Mouse (Mus musculus) kidney, embryonic 14.5 days (tissue): ENCODE measurements around the gene Gja3. TPM values are rescaled to one million over a fixed set of nuclear protein-coding genes. Genes with fewer than 3 reads are reported as not detected.
"Not testable (repeated sequence)": the region's sequence is repeated elsewhere in the genome, so short reads cannot be mapped to it uniquely, and the experiment has no call there.

Experiments used
- ATAC-seq: fragments of 200-750 bp; cut with Nextera tagmentation; 2 replicates; pipeline ENCODE4 v1.8.0; 2017; ENCODE audit warnings: moderate number of reproducible peaks, mild to moderate bottlenecking, moderate TSS enrichment, moderate library complexity; ENCODE audit not compliant: low FRiP score, low TSS enrichment
- H3K27ac ChIP-seq: fragments of 300-500 bp; sonication (generic); 2 replicates; pipeline ENCODE4 v1.5.1; 2014; ENCODE audit warnings: low read depth, mild to moderate bottlenecking, low read length, moderate library complexity, mixed read lengths
- H3K27me3 ChIP-seq: fragments of 300-500 bp; sonication (generic); 2 replicates; pipeline ENCODE4 v1.6.1; 2014; ENCODE audit warnings: mild to moderate bottlenecking, low read length; ENCODE audit not compliant: control insufficient read depth, insufficient read depth
- H3K36me3 ChIP-seq: fragments of 300-500 bp; sonication (generic); 2 replicates; pipeline ENCODE4 v1.6.1; 2014; ENCODE audit warnings: low read length, mixed read lengths; ENCODE audit not compliant: control insufficient read depth, insufficient read depth
- H3K4me1 ChIP-seq: fragments of 300-500 bp; sonication (generic); 2 replicates; pipeline ENCODE4 v1.6.1; 2014; ENCODE audit warnings: low read length, mixed read lengths; ENCODE audit not compliant: control insufficient read depth, insufficient read depth
- H3K4me2 ChIP-seq: fragments of 300-500 bp; sonication (generic); replicated peaks from 2 replicates; pipeline ENCODE4 v1.6.1; 2014; ENCODE audit warnings: low read depth, mild to moderate bottlenecking, low read length
- H3K4me3 ChIP-seq: fragments of 300-500 bp; sonication (generic); 2 replicates; pipeline ENCODE4 v1.5.1; 2014; ENCODE audit warnings: mild to moderate bottlenecking, low read length
- H3K9ac ChIP-seq: fragments of 300-500 bp; sonication (generic); 2 replicates; pipeline ENCODE4 v1.6.1; 2014; ENCODE audit warnings: low read depth, mild to moderate bottlenecking, low read length, moderate library complexity
- H3K9me3 ChIP-seq: fragments of 300-500 bp; sonication (generic); 2 replicates; pipeline ENCODE4 v1.6.1; 2016; ENCODE audit warnings: low read length; ENCODE audit not compliant: control insufficient read depth
- WGBS: fragments of 180-500 bp; shearing (Covaris S2); extraction: QIAGEN DNeasy Blood & Tissue Kit; methylation state at CpG from one replicate; pipeline ENCODE4 v1.1.7; 2014; 5-methylcytosine and 5-hydroxymethylcytosine counted together
- polyA plus RNA-seq: library from polyadenylated mRNA; unstranded; fragments of >200 nt; fragmentation: Nextera tagmentation; extraction: Ambion mirVana; gene quantifications from 2 replicates; pipeline ENCODE4 v1.2.1, GENCODE M21; 2014

The Gja3 gene
- polyA plus RNA-seq, 1 experiment from 2014 or later = 5.8 TPM

DNA sequence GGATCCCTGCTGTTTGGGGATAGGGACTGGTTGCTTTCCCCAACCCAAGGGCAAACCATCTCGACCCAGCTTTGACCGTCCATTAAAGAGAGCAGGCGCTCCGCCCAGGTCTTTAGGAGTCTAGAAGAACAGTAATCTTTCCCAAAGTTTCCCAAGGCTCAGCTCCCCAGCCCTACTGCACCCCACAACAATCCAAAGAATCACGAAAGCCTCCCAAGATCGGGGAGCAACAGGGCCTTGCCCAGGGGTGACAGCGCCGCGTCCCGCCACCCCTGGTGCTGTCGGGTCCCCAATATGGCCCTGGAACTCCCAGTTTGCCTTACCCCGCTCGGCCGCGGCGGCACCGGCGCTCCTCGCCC is 717 bp downstream of the Gja3 start:
- H3K4me3 ChIP-seq = peak overlapping the region; percentile 57
- H3K27ac ChIP-seq = no peak overlapping the region
- H3K9me3 ChIP-seq = no peaks in the 10 kb centered on the region
- WGBS = 3% methylated on average over 19 of the region's 19 CpGs
- 0 out of 2 replicates have a peak, but pooled peaks have one; percentile 17 for ATAC-seq
- H3K4me1 ChIP-seq = peaks cover 7% of the 10 kb centered on the region; the same call in 1 of the 2 replicates
- peak overlapping the region; percentile 96 for H3K4me2 ChIP-seq
- no peaks in the 10 kb centered on the region for H3K36me3 ChIP-seq
- H3K9ac ChIP-seq = peak overlapping the region; percentile 19; the same call in 1 of the 2 replicates
- H3K27me3 ChIP-seq = peaks cover 44% of the 10 kb centered on the region

GRCm38 (mm10) chr14:57052713-57053112 is 5.2 kb downstream of the Gja3 start:
- H3K9ac ChIP-seq = no peak overlapping the region
- no peak for ATAC-seq
- no peak overlapping the region for H3K4me3 ChIP-seq
- no peak overlapping the region for H3K27ac ChIP-seq
- H3K4me2 ChIP-seq = no peak overlapping the region
- no peaks in the 10 kb centered on the region for H3K9me3 ChIP-seq
- 69% methylated on average over 6 of the region's 6 CpGs for WGBS
- peaks cover 3% of the 10 kb centered on the region; the same call in 1 of the 2 replicates for H3K4me1 ChIP-seq
- H3K36me3 ChIP-seq = no peaks in the 10 kb centered on the region
- peaks cover 27% of the 10 kb centered on the region for H3K27me3 ChIP-seq

- Histone ChIP-seq H3K27me3 (no peaks in the 10 kb centered on the region), H3K4me1 (no peaks in the 10 kb centered on the region), H3K36me3 (no peaks in the 10 kb centered on the region), H3K4me3 (no peak overlapping the region), H3K27ac (no peak overlapping the region), H3K9ac (no peak overlapping the region), H3K4me2 (no peak overlapping the region), H3K9me3 (no peaks in the 10 kb centered on the region)
- 80% methylated on average over 6 of the region's 6 CpGs for WGBS
- ATAC-seq = no peak
Measured at GRCm38 (mm10) chr14:57043863-57044262, 14.0 kb downstream of the Gja3 start.

- no peak overlapping the region for H3K27ac ChIP-seq
- 46% methylated on average over 1 of the region's 1 CpGs for WGBS
- no peak for ATAC-seq
- H3K4me2 ChIP-seq = no peak overlapping the region
- H3K9me3 ChIP-seq = no peaks in the 10 kb centered on the region
- H3K4me3 ChIP-seq = no peak overlapping the region
- no peaks in the 10 kb centered on the region for H3K4me1 ChIP-seq
- H3K9ac ChIP-seq = no peak overlapping the region
- no peaks in the 10 kb centered on the region for H3K27me3 ChIP-seq
- H3K36me3 ChIP-seq = no peaks in the 10 kb centered on the region
Measured at GRCm38 (mm10) chr14:57041439-57041838, 16.5 kb downstream of the Gja3 start.

DNA sequence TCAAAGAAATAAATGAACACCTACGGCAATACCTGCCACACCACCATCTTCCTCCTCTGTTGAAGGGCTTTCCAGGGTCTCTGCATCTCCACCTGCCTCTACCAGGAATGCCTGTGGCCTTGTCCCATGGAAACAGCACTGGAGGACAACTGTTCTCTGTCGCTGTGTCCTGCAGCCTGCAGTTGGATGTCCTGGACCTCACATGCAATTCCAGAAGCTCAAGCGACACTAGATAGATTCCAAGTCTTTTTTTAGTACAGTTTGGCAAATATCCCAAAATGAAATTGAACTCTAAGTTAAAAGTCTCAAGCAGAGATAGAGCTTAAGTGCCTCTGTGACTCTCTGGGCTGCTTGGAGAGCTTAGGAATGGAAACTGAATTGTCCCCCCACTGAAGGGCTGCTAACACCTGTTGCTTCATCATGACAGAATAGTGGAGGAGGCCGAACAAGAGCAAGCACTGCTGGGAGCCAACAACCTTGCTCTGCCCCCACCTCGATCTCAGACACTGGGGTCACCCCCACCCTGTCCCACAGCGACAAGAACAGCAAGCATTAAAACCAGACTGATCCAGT is 22.9 kb downstream of the Gja3 start:
- Histone ChIP-seq H3K36me3 (no peaks in the 10 kb centered on the region), H3K9ac (no peak overlapping the region), H3K27ac (no peak overlapping the region), H3K4me2 (no peak overlapping the region), H3K9me3 (no peaks in the 10 kb centered on the region), H3K27me3 (no peaks in the 10 kb centered on the region), H3K4me1 (no peaks in the 10 kb centered on the region), H3K4me3 (no peak overlapping the region)
- 75% methylated on average over 6 of the region's 6 CpGs for WGBS
- no peak; the same call in 1 of the 2 replicates for ATAC-seq

DNA sequence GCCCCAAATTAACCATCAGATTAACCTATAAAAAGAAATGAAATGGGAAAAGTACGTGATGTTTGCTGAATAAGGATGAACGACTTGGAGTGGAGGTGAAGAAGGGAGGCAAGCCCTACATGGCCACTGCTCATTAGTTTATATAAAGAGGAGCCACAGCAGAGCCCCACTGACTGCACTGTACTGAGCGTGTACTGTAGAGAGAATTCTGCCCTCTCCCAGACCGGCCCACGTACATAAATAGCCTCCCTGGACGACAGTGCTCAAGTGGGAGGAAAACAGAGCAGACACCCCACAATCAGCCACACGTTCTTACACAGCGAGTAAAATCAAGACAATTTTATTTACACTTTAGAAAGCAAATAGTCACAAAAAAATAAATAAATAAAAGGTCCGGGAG is 23.8 kb downstream of the Gja3 start:
- Histone ChIP-seq H3K9me3 (no peaks in the 10 kb centered on the region), H3K4me3 (no peak overlapping the region), H3K9ac (no peak overlapping the region), H3K4me1 (no peaks in the 10 kb centered on the region), H3K36me3 (no peaks in the 10 kb centered on the region), H3K27ac (no peak overlapping the region), H3K27me3 (no peaks in the 10 kb centered on the region), H3K4me2 (no peak overlapping the region)
- 45% methylated on average over 9 of the region's 9 CpGs for WGBS
- ATAC-seq = no peak

DNA sequence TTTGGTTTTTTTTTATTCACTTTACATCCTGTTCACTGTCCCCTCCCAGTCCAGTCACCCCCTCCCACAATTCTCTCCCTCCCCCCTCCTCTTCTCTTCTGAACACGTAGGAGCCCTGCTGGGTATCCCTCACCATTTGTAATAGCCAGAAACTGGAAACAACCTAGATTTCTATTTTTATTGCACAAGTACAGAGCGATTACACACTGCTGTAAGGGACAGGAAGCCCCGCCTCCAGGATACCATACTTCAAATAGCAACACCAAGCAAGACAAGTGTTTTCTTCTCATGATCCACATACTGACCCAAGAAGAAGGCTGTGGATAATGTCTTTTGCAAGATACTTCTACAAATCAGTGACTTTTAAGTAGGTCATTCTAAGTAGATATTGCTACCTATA is 25.1 kb downstream of the Gja3 start:
- H3K9ac ChIP-seq = no peak overlapping the region
- no peak overlapping the region for H3K27ac ChIP-seq
- H3K9me3 ChIP-seq = no peaks in the 10 kb centered on the region
- no peaks in the 10 kb centered on the region for H3K36me3 ChIP-seq
- 75% methylated on average over 3 of the region's 3 CpGs for WGBS
- H3K4me1 ChIP-seq = no peaks in the 10 kb centered on the region
- H3K4me3 ChIP-seq = no peak overlapping the region
- no peak for ATAC-seq
- no peak overlapping the region for H3K4me2 ChIP-seq
- no peaks in the 10 kb centered on the region for H3K27me3 ChIP-seq

DNA sequence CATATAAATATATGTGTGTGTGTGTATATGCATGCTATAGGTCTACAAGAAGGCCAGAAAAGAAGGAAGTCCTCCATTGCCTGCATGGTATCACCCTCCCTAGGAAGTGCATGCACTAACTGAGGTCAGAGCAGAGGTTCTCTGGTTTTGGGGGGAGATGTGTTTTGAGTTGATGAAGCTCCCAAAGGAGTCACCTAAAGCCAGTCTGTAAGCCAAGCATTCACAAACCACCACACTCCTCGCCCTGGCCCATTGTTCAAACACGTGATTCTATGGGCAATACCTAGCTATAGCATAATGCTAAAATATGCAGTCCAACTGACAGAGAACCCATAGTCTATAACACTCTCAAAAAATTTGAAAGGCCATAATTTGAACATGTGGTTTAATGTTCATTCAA is 39.5 kb downstream of the Gja3 start:
- H3K4me3 ChIP-seq = no peak overlapping the region
- no peaks in the 10 kb centered on the region for H3K4me1 ChIP-seq
- no peak for ATAC-seq
- 84% methylated on average over 2 of the region's 2 CpGs for WGBS
- H3K36me3 ChIP-seq = no peaks in the 10 kb centered on the region
- no peaks in the 10 kb centered on the region for H3K9me3 ChIP-seq
- H3K4me2 ChIP-seq = no peak overlapping the region
- H3K27ac ChIP-seq = no peak overlapping the region
- H3K9ac ChIP-seq = no peak overlapping the region
- no peaks in the 10 kb centered on the region for H3K27me3 ChIP-seq

DNA sequence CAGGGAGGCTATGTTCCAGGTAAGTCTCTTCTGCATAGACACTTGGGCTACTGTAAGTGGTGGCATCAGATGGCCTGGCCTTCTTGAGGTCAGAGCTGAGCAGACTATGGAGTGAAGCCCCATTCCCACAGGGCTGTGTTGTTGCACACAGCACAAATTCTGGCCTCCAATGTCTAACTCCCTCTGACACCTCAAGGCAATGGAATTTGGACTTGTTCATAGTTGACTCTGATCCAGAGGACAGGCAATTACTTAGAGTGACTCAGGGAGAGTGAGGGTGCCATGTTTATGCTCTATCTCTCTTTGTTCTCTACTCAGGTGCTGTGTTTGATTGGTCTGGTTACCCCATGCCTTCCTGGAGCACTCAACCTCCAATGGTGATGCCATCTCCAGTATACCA is 41.1 kb downstream of the Gja3 start:
- H3K4me3 ChIP-seq, H3K27me3 ChIP-seq, H3K9me3 ChIP-seq, H3K27ac ChIP-seq, H3K4me2 ChIP-seq, H3K4me1 ChIP-seq, H3K36me3 ChIP-seq, ATAC-seq, H3K9ac ChIP-seq: not testable (repeated sequence)
